Mouse (Mus musculus) layer of hippocampus, postnatal 36 days (tissue): ENCODE measurements around the gene Olfr347. TPM values are rescaled to one million over a fixed set of nuclear protein-coding genes. Genes with fewer than 3 reads are reported as not detected.

Experiments
- DNase-seq, 2 experiments: peaks; one replicate each; pipeline ENCODE4 v3.0.0; 2022
- total RNA-seq, 2 experiments: library from RNA; stranded (reverse); gene quantifications; 2 replicates each; pipeline ENCODE4 v1.2.3; 2021

Olfr347 gene
- total RNA-seq = not detected

DNA sequence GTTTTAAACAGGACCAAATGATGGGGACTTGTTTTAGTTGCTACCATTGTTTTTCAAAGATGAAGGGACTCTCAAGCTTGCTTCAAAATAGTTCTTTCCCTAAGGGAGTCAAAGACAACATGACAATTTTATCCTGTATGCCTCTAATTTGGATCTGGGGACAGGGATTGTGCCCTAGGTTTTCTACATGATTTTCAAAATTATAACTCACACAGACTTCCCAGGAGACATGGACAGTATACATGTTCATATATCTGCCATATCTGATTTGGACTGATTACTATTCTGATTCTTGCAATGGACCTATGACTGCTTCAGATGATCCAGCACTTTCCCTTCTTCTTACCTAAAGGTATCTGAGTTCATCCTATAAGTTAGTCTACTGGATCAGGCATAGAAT is at the start of gene Olfr347:
Gene Olfr347, plus strand, starts transcription at position 301 of the 400 bp plus-strand sequence.
- DNase-seq = no peak

DNA sequence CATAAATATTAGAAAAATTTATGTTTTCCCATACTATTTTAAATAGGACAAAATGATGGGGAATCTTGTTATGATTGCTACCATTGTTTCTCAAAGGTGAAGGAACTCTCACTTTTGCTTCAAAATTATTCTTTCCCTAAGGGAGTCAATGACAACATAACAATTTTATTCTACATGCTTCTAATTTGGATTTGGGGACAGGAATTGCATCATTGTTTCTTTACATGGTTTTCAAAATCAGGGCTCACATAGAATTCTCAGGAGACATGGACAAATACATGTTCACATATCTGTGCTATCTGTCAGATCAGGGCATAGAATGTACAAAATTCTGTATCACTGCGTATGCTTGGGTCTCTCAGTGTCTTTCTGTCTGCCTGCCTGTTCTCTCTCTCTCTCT is 46.2 kb upstream of the Olfr347 start, which contains the start of gene Olfr346:
Gene Olfr346, plus strand, starts transcription at position 301 of the 400 bp plus-strand sequence.
- DNase-seq = no peak

DNA sequence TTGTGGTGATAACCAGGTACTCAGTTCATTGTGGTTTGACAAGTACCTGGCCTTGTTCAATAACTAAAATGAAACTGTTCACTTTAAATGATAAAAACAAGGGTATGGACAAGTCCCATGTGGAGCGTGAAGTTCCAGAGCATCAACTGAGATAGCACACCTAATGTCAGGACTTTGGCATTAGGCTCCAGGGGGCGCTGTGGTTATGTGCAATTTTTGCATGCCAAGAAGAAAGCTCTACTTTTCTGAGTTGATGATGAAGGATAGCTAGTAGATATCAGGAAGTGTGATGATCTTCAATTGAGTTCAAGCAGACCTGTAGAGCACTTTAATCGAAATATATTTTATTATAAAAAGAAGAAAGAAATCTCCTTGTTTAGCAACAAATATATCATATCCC is 4.5 kb downstream of the Olfr347 start:
- no peak for DNase-seq

DNA sequence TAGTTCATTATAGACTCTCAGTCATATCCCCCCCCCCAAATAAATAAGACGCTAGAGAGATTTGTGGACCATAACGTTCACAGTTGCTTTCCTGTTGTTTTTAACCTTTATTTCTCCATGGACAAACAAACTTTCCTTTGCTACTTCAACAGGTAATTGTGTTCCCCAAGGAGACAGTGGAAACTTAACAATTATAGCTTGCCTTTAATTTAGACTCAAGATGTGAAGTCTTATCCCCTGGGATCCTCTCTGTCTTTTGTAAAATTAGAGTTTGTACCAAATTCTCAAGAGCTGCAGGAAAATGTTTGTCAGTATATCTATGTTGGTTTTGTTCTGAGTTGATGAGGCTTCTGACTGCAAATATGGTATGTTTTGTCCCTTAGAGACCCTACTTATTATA is 52.3 kb downstream of the Olfr347 start, which contains the start of gene Olfr348:
Gene Olfr348, plus strand, starts transcription at position 301 of the 400 bp plus-strand sequence.
- no peak for DNase-seq

Other genes with a start within 250 kb of the Olfr347 start
- gene Olfr341, start 249.4 kb upstream of the Olfr347 start, total RNA-seq = not detected
- gene Olfr342, start 206.9 kb upstream of the Olfr347 start, total RNA-seq = not detected
- gene Olfr344, start 165.2 kb upstream of the Olfr347 start, total RNA-seq = under 1 TPM in 1 of 2 experiments, not detected in 1; 0.07 TPM
- gene Olfr345, start 91.9 kb upstream of the Olfr347 start, total RNA-seq = not detected
- not detected for gene Olfr346, start 46.1 kb upstream of the Olfr347 start, total RNA-seq
- not detected for gene Olfr348, start 52.4 kb downstream of the Olfr347 start, total RNA-seq
- gene Olfr50, start 58.6 kb downstream of the Olfr347 start, total RNA-seq = not detected
- gene Olfr3, start 85.1 kb downstream of the Olfr347 start, total RNA-seq = not detected
- gene Olfr350, start 114.4 kb downstream of the Olfr347 start, total RNA-seq = not detected
- not detected for gene Olfr351, start 130.8 kb downstream of the Olfr347 start, total RNA-seq
- gene Olfr352, start 136.6 kb downstream of the Olfr347 start, total RNA-seq = not detected
- not detected for gene Olfr353, start 161.0 kb downstream of the Olfr347 start, total RNA-seq
- gene Olfr354, start 173.8 kb downstream of the Olfr347 start, total RNA-seq = not detected
- not detected for gene Olfr355, start 197.0 kb downstream of the Olfr347 start, total RNA-seq
- not detected for gene Olfr356, start 205.2 kb downstream of the Olfr347 start, total RNA-seq